ENCODE assay signal across 8 mouse cellular contexts in genomic region chr11:95339471-95340021, GRCm38 (mm10). TPM values are rescaled to one million over a fixed set of nuclear protein-coding genes. Genes with fewer than 3 reads are reported as not detected.
DNase-seq lines count a peak whose midpoint lies in the region; ATAC-seq and TF ChIP-seq lines count a peak whose summit lies in the region.

No protein-coding gene starts in this region.

- no peaks in the 10 kb centered on the region for H3K9me3 ChIP-seq in heart, embryonic 16.5 days (replicated peaks; ENCODE audit: control insufficient read depth, low read length)
- no peaks in the 10 kb centered on the region for H3K9me3 ChIP-seq in hindbrain, postnatal 0 days (ENCODE audit: low read length)
- no peaks in the 10 kb centered on the region for H3K9me3 ChIP-seq in neural tube, embryonic 13.5 days

- ATAC-seq in heart, embryonic 16.5 days (replicated peaks; ENCODE audit: extremely low read depth, insufficient read depth, low FRiP score), result no peak
- ATAC-seq in hindbrain, postnatal 0 days, result no peak
- ATAC-seq in neural tube, embryonic 13.5 days (ENCODE audit: low read depth), result no peak

- no peaks in the 10 kb centered on the region for H3K36me3 ChIP-seq in heart, embryonic 16.5 days (ENCODE audit: control insufficient read depth, insufficient read depth)
- H3K36me3 ChIP-seq in hindbrain, postnatal 0 days (ENCODE audit: insufficient read depth, low read length), result no peaks in the 10 kb centered on the region
- H3K36me3 ChIP-seq in neural tube, embryonic 13.5 days, result no peaks in the 10 kb centered on the region

- H3K27me3 ChIP-seq in heart, embryonic 16.5 days (ENCODE audit: control insufficient read depth, insufficient read depth, low read length), result no peaks in the 10 kb centered on the region
- no peaks in the 10 kb centered on the region for H3K27me3 ChIP-seq in hindbrain, postnatal 0 days (ENCODE audit: insufficient read depth, low read length)
- H3K27me3 ChIP-seq in neural tube, embryonic 13.5 days, result 0 out of 2 replicates have a peak, but pooled peaks cover 6% of the 10 kb centered on the region

- DNase-seq in heart, postnatal 4 days, result no peak
- peak; percentile 95 for DNase-seq in c-Kit-positive CD71-positive TER-119-negative erythroid progenitor cells, embryonic 14.5 days (ENCODE audit: low read depth)
- no peak for DNase-seq in hindbrain, postnatal 0 days (ENCODE audit: low spot score)
- DNase-seq in adrenal gland, postnatal 25 days, result no peak
- DNase-seq in ovary, adult 18-20 months (ENCODE audit: low spot score), result no peak
- no peak for DNase-seq in urinary bladder, postnatal 14 days (ENCODE audit: low spot score)

- peak overlapping the region; percentile 9; the same call in 1 of the 2 replicates for H3K4me3 ChIP-seq in heart, embryonic 16.5 days (ENCODE audit: low read length)
- H3K4me3 ChIP-seq in hindbrain, postnatal 0 days (ENCODE audit: low read length), result no peak overlapping the region
- H3K4me3 ChIP-seq in neural tube, embryonic 13.5 days, result peak overlapping the region; percentile 18

- 0 out of 2 replicates have a peak overlapping the region, but pooled peaks have one; percentile 16 for H3K27ac ChIP-seq in heart, embryonic 16.5 days (ENCODE audit: low read length)
- H3K27ac ChIP-seq in hindbrain, postnatal 0 days, result no peak overlapping the region
- H3K27ac ChIP-seq in neural tube, embryonic 13.5 days (replicated peaks), result peak overlapping the region; percentile 42; the same call in 1 of the 2 replicates

- peak overlapping the region; percentile 42 for H3K9ac ChIP-seq in heart, embryonic 16.5 days (ENCODE audit: low read length)
- no peak overlapping the region for H3K9ac ChIP-seq in hindbrain, postnatal 0 days (replicated peaks; ENCODE audit: low read length)
- no peak overlapping the region; the same call in 1 of the 2 replicates for H3K9ac ChIP-seq in neural tube, embryonic 13.5 days

- no peak for TF ChIP-seq CTCF in hindbrain, postnatal 0 days (IDR thresholded peaks at IDR 0.05; ENCODE audit: low read depth)

- WGBS in heart, embryonic 16.5 days, result 27% methylated on average over 14 of the region's 14 CpGs
- WGBS in hindbrain, postnatal 0 days, result 16% methylated on average over 14 of the region's 14 CpGs
- WGBS in neural tube, embryonic 13.5 days, result 6% methylated on average over 14 of the region's 14 CpGs

- peaks cover 23% of the 10 kb centered on the region for H3K4me1 ChIP-seq in heart, embryonic 16.5 days (ENCODE audit: control insufficient read depth, insufficient read depth, low read length)
- peaks cover 6% of the 10 kb centered on the region; the same call in 1 of the 2 replicates for H3K4me1 ChIP-seq in hindbrain, postnatal 0 days (ENCODE audit: insufficient read depth, low read length)
- peaks cover 50% of the 10 kb centered on the region for H3K4me1 ChIP-seq in neural tube, embryonic 13.5 days (replicated peaks)

- peak overlapping the region; percentile 46 for H3K4me2 ChIP-seq in heart, embryonic 16.5 days (ENCODE audit: low read depth, low read length)
- H3K4me2 ChIP-seq in hindbrain, postnatal 0 days (ENCODE audit: low read depth, low read length), result peak overlapping the region; percentile 16
- peak overlapping the region; percentile 97 for H3K4me2 ChIP-seq in neural tube, embryonic 13.5 days

RNA-seq across cellular contexts. Expression of gene Fam117a, which starts 2.7 kb away (rescaled TPM):
- polyA plus RNA-seq in heart, embryonic 16.5 days (2015; fragmentation: Nextera tagmentation; extraction: Ambion mirVana), result 5.0 and 6.3 TPM in 2 replicates
- 10 to 100 TPM in 1 of 2 experiments, 1 to 10 TPM in 1; 8.4 to 11.5 TPM for total RNA-seq in heart, postnatal 4 days (2021)
- total RNA-seq in hindbrain, postnatal 0 days (2014; rRNA removed), result 5.6 and 10.7 TPM in 2 replicates
- polyA plus RNA-seq in hindbrain, postnatal 0 days (2015; fragmentation: Nextera tagmentation; extraction: Ambion mirVana), result 1.9 and 2.8 TPM in 2 replicates
- 3.2 and 3.7 TPM in 2 replicates for polyA plus RNA-seq in neural tube, embryonic 13.5 days (2015; fragmentation: Nextera tagmentation; extraction: Ambion mirVana)
- 13.7 and 13.8 TPM in 2 replicates for total RNA-seq in adrenal gland, postnatal 25 days (2021)

RNA-seq across cellular contexts. Expression of gene Kat7, which starts 29.5 kb away (rescaled TPM):
- 49.8 and 51.1 TPM in 2 replicates for polyA plus RNA-seq in heart, embryonic 16.5 days (2015; fragmentation: Nextera tagmentation; extraction: Ambion mirVana)
- total RNA-seq in heart, postnatal 4 days (2021), result 10 to 100 TPM; 52.9 to 54.3 TPM
- 64.4 and 69.0 TPM in 2 replicates for total RNA-seq in hindbrain, postnatal 0 days (2014; rRNA removed)
- 59.0 and 66.6 TPM in 2 replicates for polyA plus RNA-seq in hindbrain, postnatal 0 days (2015; fragmentation: Nextera tagmentation; extraction: Ambion mirVana)
- 58.3 and 60.7 TPM in 2 replicates for polyA plus RNA-seq in neural tube, embryonic 13.5 days (2015; fragmentation: Nextera tagmentation; extraction: Ambion mirVana)
- 51.7 and 58.0 TPM in 2 replicates for total RNA-seq in adrenal gland, postnatal 25 days (2021)

RNA-seq across cellular contexts. Expression of gene Slc35b1, which starts 44.9 kb away (rescaled TPM):
- 71.2 and 73.0 TPM in 2 replicates for polyA plus RNA-seq in heart, embryonic 16.5 days (2015; fragmentation: Nextera tagmentation; extraction: Ambion mirVana)
- total RNA-seq in heart, postnatal 4 days (2021), result 10 to 100 TPM; 57.1 to 60.5 TPM
- 107 and 109 TPM in 2 replicates for total RNA-seq in hindbrain, postnatal 0 days (2014; rRNA removed)
- 158 and 159 TPM in 2 replicates for polyA plus RNA-seq in hindbrain, postnatal 0 days (2015; fragmentation: Nextera tagmentation; extraction: Ambion mirVana)
- 138 and 139 TPM in 2 replicates for polyA plus RNA-seq in neural tube, embryonic 13.5 days (2015; fragmentation: Nextera tagmentation; extraction: Ambion mirVana)
- 51.8 and 53.9 TPM in 2 replicates for total RNA-seq in adrenal gland, postnatal 25 days (2021)

Comparison
In these comparisons a context has a peak if more than half of its experiments do, and no peak if none do; other contexts are left out.
1. H3K4me2 ChIP-seq: peak in every context shown above with its lines; median percentile 97 in neural tube, embryonic 13.5 days; 46 in heart, embryonic 16.5 days; 16 in hindbrain, postnatal 0 days.